Mouse (Mus musculus) neural tube, embryonic 15.5 days (tissue): ENCODE results near the gene Ing2. TPM values are rescaled to one million over a fixed set of nuclear protein-coding genes. Genes with fewer than 3 reads are reported as not detected.

Source experiments
- ATAC-seq: fragments of 200-750 bp; cut with Nextera tagmentation; 2 replicates; pipeline ENCODE4 v1.8.0; 2017; ENCODE audit warnings: mild to moderate bottlenecking, moderate TSS enrichment, moderate library complexity; ENCODE audit not compliant: low FRiP score
- H3K27ac ChIP-seq: fragments of 300-500 bp; sonication (generic); replicated peaks from 2 replicates; pipeline ENCODE4 v1.5.1; 2015; ENCODE audit warnings: mild to moderate bottlenecking, inconsistent platforms
- H3K27me3 ChIP-seq: fragments of 300-500 bp; sonication (generic); replicated peaks from 2 replicates; pipeline ENCODE4 v1.6.1; 2015; ENCODE audit warnings: inconsistent platforms
- H3K36me3 ChIP-seq: fragments of 300-500 bp; sonication (generic); 2 replicates; pipeline ENCODE4 v1.6.1; 2015; ENCODE audit warnings: inconsistent platforms
- H3K4me1 ChIP-seq: fragments of 300-500 bp; sonication (generic); 2 replicates; pipeline ENCODE4 v1.6.1; 2015; ENCODE audit warnings: inconsistent platforms
- H3K4me2 ChIP-seq: fragments of 300-500 bp; sonication (generic); 2 replicates; pipeline ENCODE4 v1.6.1; 2015; ENCODE audit warnings: inconsistent platforms, mild to moderate bottlenecking, moderate library complexity
- H3K4me3 ChIP-seq: fragments of 300-500 bp; sonication (generic); replicated peaks from 2 replicates; pipeline ENCODE4 v1.5.1; 2015; ENCODE audit warnings: mild to moderate bottlenecking, inconsistent platforms
- H3K9ac ChIP-seq: fragments of 300-500 bp; sonication (generic); replicated peaks from 2 replicates; pipeline ENCODE4 v1.6.1; 2015; ENCODE audit warnings: mild to moderate bottlenecking, inconsistent platforms
- H3K9me3 ChIP-seq: fragments of 300-500 bp; sonication (generic); replicated peaks from 2 replicates; pipeline ENCODE4 v1.6.1; 2016; ENCODE audit warnings: inconsistent platforms
- WGBS: fragments of 180-500 bp; shearing (Covaris S2); methylation state at CpG from one replicate; pipeline ENCODE4 v1.1.7; 2015; ENCODE audit warnings: mixed read lengths; 5-methylcytosine and 5-hydroxymethylcytosine counted together
- polyA plus RNA-seq: library from polyadenylated mRNA; unstranded; fragments of >200 nt; fragmentation: Nextera tagmentation; extraction: Ambion mirVana; gene quantifications from 2 replicates; pipeline ENCODE4 v1.2.1, GENCODE M21; 2015

Gene Ing2
- polyA plus RNA-seq, 1 experiment from 2014 or later, result 7.4 TPM

DNA sequence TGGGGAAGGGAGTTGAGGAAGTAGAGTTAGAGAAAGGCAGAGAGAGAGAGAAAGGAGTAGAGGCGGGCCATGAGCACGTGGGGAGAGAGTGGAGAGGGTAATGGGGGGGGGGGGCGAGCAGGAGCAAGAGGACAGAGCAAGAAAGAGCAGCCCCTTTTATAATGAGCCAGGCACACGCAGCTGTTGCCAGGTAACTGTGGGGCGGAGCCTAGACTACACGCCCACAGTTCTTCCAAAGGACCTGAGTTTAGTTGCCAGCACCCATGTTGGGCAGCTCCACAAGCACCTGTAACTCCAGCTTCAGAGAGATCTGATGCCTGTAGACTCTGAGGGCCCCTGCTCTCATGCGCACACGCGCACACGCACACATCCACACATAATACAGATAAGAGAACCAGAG is 16.5 kb upstream of the Ing2 start:
- 70% methylated on average over 10 of the region's 10 CpGs for WGBS
- Histone ChIP-seq H3K27me3 (no peaks in the 10 kb centered on the region), H3K4me3 (no peak overlapping the region), H3K36me3 (no peaks in the 10 kb centered on the region), H3K9me3 (no peaks in the 10 kb centered on the region), H3K27ac (no peak overlapping the region), H3K9ac (no peak overlapping the region), H3K4me2 (no peak overlapping the region), H3K4me1 (0 out of 2 replicates have a peak, but pooled peaks cover 5% of the 10 kb centered on the region)
- no peak for ATAC-seq

DNA sequence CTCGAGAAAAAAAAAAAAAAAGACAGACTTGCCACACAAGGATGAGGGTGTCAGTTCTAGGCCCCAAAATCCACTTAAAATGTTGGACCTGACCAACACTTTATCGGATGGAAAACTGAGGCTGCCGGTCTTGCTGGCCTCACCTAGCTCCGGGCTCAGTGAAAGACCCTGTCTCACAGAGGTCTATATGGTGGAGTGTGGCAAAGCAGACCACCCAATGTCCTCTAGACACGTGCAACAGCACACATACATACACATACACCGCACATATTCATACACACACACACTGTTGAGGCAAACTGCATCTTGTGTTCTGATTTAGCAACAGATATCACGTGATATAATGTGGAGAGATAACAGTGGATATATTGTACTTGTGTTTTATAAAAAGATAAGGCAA is 15.9 kb upstream of the Ing2 start:
- no peak for ATAC-seq
- no peak overlapping the region; the same call in 1 of the 2 replicates for H3K4me3 ChIP-seq
- H3K9me3 ChIP-seq, result no peaks in the 10 kb centered on the region
- no peaks in the 10 kb centered on the region for H3K36me3 ChIP-seq
- H3K9ac ChIP-seq, result no peak overlapping the region
- H3K4me1 ChIP-seq, result 0 out of 2 replicates have a peak, but pooled peaks cover 5% of the 10 kb centered on the region
- H3K27me3 ChIP-seq, result no peaks in the 10 kb centered on the region
- H3K27ac ChIP-seq, result no peak overlapping the region
- 49% methylated on average over 7 of the region's 7 CpGs for WGBS
- no peak overlapping the region for H3K4me2 ChIP-seq

DNA sequence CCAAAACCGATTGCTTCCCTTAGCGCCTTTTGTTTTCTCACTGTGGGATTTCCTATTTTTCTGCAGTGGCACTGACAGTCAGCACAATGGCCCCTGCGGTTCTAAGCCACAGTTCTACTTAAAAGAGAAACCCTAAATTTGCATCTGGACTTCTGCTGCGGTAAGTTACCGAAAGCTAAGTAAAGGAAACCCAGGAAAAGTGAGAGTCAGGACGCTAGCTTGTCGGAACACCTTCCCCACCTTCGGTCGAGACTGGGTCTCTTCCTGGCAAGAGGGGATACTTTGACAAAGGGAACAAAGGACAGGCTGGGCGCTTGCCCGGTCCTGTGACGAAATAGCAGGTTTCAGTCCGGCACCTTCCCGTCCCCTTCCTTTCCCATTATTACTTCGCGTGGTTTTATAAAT is 15.3 kb upstream of the Ing2 start:
- Histone ChIP-seq H3K27ac (no peak overlapping the region), H3K36me3 (no peaks in the 10 kb centered on the region)
- WGBS, result 3% methylated on average over 16 of the region's 16 CpGs

DNA sequence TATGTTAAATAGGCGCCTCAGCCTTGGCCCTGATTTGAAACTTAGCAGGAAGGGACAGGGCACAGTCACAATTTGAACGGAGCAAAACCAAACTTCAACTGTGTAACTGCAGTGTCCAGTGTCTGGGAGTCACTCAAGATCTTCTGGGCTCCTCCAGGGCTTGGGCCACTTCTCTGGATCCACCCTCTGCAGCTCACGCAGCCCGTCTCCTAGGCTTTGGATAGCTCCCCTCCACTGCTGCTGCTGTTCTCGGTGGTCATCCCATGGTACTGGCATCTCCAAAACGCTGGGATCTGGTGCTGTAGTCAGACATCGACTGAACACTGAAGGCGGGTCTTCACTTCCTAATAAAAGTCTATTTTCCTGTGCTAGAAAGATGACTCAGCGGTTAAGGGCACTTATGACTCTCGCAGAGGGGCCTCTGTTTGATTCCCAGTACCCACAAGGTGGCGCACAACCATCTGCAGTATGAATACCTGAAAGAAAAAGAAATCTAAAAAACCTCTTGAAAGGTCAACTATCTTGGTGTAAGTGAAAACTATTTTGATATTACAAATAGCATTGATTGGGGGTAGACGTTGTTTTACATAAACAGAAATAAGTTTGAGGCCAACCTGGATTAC is 14.5 kb upstream of the Ing2 start:
- 0 out of 2 replicates have a peak, but pooled peaks cover 5% of the 10 kb centered on the region for H3K4me1 ChIP-seq
- 62% methylated on average over 12 of the region's 12 CpGs for WGBS
- no peak overlapping the region for H3K27ac ChIP-seq
- no peak for ATAC-seq
- H3K9me3 ChIP-seq, result no peaks in the 10 kb centered on the region
- H3K9ac ChIP-seq, result no peak overlapping the region
- H3K4me3 ChIP-seq, result no peak overlapping the region
- H3K27me3 ChIP-seq, result no peaks in the 10 kb centered on the region
- H3K4me2 ChIP-seq, result no peak overlapping the region
- H3K36me3 ChIP-seq, result no peaks in the 10 kb centered on the region

More for the DNA sequence above, 15.3 kb upstream of the Ing2 start:
- Histone ChIP-seq H3K4me2 (peak overlapping the region; percentile 48), H3K4me3 (peak overlapping the region; percentile 21), H3K9ac (no peak overlapping the region; the same call in 1 of the 2 replicates), H3K27me3 (no peaks in the 10 kb centered on the region), H3K9me3 (no peaks in the 10 kb centered on the region), H3K4me1 (0 out of 2 replicates have a peak, but pooled peaks cover 5% of the 10 kb centered on the region)
- no peak for ATAC-seq

DNA sequence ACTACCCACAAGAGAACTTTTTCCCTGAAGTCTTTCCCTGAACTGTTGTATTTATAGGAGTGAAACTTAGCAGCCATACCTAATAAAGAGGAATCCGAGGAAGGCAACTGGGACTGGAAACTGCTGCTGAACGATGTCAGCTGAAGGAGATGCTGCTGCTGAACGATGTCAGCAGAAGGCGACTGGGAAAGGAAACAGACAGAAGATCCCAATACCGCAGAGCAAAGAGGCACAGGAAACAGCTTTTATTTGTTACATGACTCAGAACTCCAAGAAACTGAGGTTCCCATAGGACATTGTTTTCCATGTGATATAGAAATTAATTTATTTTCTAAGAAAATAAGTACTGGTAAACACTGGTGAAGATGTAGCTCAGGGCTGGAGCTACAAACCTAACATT is 9.1 kb upstream of the Ing2 start:
- no peak overlapping the region for H3K27ac ChIP-seq
- H3K36me3 ChIP-seq, result no peaks in the 10 kb centered on the region
- H3K4me3 ChIP-seq, result no peak overlapping the region
- H3K9me3 ChIP-seq, result no peaks in the 10 kb centered on the region
- H3K4me1 ChIP-seq, result no peaks in the 10 kb centered on the region
- WGBS, result 80% methylated on average over 5 of the region's 5 CpGs
- H3K27me3 ChIP-seq, result no peaks in the 10 kb centered on the region
- no peak overlapping the region for H3K4me2 ChIP-seq
- ATAC-seq, result no peak
- no peak overlapping the region for H3K9ac ChIP-seq

DNA sequence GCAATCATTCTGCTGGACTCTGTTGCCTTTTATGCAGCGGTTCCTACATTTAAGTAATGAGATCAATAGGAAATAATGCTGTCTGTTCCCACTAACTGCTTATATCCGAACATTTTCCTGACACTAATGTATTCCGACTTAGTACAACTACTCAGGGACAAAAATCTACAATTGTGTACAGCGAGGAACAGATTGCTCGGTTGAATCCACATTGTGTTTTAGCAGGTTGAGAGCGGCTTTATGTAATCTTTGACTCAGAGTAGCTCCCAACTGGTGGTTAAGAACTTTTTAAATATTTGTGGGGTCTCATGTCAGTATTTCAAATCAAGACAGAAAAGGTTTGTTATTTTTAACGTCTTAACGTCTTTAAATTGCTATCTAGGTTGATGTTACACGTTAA is 8.6 kb upstream of the Ing2 start:
- 91% methylated on average over 9 of the region's 9 CpGs for WGBS
- Histone ChIP-seq H3K9ac (no peak overlapping the region), H3K4me3 (no peak overlapping the region), H3K4me1 (no peaks in the 10 kb centered on the region), H3K36me3 (no peaks in the 10 kb centered on the region), H3K4me2 (no peak overlapping the region), H3K27me3 (no peaks in the 10 kb centered on the region), H3K27ac (no peak overlapping the region), H3K9me3 (no peaks in the 10 kb centered on the region)
- ATAC-seq, result no peak

DNA sequence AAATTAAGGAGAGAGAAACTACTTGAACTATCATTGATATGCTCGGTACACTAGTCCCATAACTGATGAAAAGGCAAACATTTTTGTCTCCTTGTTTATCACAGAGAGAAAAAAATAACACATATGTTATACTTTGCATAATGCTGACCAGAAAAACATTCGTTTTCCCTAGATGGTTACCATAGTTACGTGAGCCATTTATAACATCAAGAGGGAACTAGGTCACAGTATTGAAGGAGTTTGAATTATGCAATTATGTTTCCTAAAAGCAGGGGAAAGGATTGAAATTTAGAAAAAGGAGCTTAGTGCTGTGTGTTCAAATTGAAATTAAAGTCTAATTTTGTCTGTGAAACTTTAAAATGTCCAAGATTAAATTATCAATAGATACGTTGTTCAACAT is 5.0 kb upstream of the Ing2 start:
- H3K36me3 ChIP-seq, result no peaks in the 10 kb centered on the region
- no peak for ATAC-seq
- H3K4me3 ChIP-seq, result no peak overlapping the region
- H3K27ac ChIP-seq, result no peak overlapping the region
- H3K4me2 ChIP-seq, result no peak overlapping the region
- H3K9me3 ChIP-seq, result no peaks in the 10 kb centered on the region
- 84% methylated on average over 4 of the region's 4 CpGs for WGBS
- no peak overlapping the region for H3K9ac ChIP-seq
- H3K27me3 ChIP-seq, result no peaks in the 10 kb centered on the region
- H3K4me1 ChIP-seq, result peaks cover 7% of the 10 kb centered on the region

DNA sequence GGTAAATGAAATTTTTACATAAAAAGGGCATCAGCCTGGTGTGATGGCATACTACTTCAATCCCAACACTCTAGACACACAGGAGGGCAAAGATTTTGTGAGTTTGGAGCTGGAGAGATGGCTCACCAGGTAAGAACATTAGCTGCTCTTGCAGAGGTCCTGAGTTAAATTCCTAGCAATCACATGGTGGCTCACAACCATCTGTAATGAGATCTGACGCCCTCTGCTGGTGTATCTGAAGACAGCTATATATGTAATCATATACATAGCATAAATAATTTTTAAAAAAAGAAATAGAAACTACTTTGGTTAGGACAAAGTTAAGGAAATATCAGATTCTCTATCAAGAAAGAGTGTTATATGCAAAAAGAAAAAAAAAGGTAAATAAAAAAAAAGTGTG is 4.2 kb upstream of the Ing2 start:
- Histone ChIP-seq H3K27ac (no peak overlapping the region), H3K4me3 (no peak overlapping the region), H3K27me3 (no peaks in the 10 kb centered on the region), H3K9me3 (no peaks in the 10 kb centered on the region), H3K4me1 (peaks cover 7% of the 10 kb centered on the region), H3K36me3 (no peaks in the 10 kb centered on the region), H3K4me2 (no peak overlapping the region), H3K9ac (no peak overlapping the region)
- ATAC-seq, result no peak
- 79% methylated on average over 1 of the region's 1 CpGs for WGBS

DNA sequence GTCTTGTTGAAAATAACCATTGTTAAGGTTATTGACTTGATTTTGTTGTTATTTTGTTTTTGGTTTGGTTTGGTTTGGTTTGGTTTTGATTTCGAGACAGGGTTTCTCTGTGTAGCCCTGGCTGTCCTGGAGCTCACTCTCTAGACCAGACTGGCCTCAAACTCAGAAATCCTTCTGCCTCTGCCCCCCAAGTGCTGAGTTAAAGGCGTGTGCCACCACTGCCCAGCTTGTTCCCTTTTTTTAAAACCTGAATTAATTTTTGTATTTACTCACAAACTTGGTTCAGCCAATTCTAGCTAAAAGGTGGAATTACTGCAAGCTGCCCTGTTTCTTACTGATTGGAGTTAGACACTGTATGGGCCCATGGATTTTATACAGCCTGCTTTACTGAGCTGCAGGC is 1.3 kb upstream of the Ing2 start:
- Histone ChIP-seq H3K9me3 (no peaks in the 10 kb centered on the region), H3K9ac (no peak overlapping the region), H3K36me3 (no peaks in the 10 kb centered on the region), H3K27ac (no peak overlapping the region), H3K4me1 (peaks cover 10% of the 10 kb centered on the region), H3K4me2 (peak overlapping the region; percentile 71), H3K27me3 (no peaks in the 10 kb centered on the region), H3K4me3 (peak overlapping the region; percentile 100)
- no peak for ATAC-seq
- WGBS, result 49% methylated on average over 2 of the region's 2 CpGs

DNA sequence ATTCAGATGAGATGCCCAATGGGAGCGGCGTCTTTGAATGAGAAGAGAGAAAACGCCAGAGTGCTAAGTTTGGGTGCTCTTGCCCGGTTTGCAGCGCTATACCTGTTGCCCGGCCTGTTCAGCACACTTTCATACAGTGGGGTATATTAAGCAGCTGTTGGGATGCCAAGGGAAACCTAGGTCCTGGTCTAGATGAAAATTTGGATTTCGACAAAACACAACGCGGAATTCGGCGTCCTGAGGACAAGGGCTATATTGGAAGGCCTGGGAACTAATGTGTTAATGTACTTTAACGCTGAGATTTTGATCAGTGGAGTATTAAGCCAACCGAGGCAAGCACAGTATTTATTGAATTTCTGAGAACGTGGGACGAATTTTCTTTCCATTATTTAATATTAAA is 868 bp upstream of the Ing2 start:
- Histone ChIP-seq H3K9ac (peak overlapping the region; percentile 81; the same call in 1 of the 2 replicates), H3K9me3 (no peaks in the 10 kb centered on the region), H3K36me3 (no peaks in the 10 kb centered on the region), H3K4me2 (peak overlapping the region; percentile 71), H3K4me3 (peak overlapping the region; percentile 100), H3K4me1 (peaks cover 10% of the 10 kb centered on the region), H3K27ac (0 out of 2 replicates have a peak overlapping the region, but pooled peaks have one; percentile 94), H3K27me3 (no peaks in the 10 kb centered on the region)
- 2% methylated on average over 15 of the region's 15 CpGs for WGBS
- ATAC-seq, result no peak

DNA sequence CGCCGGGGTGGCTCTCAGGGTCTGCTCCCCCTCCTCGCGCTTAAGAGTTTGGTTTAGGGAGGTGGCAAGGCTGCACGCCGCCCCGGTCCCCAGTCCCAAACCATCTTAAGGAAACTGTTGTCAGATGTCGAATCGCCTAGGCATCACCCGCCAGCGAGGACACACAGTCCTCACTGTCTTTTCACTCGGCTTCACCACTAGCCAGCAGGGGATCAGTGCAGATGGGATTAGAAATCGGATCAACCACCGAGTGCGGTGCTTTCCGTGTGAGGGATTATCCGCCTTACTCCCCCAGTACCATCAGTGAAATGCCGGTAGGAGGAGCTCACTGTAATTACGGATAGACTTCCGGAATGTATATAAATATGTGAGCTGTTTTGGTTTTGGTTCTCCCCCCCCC is 430 bp upstream of the Ing2 start:
- 0% methylated on average over 20 of the region's 20 CpGs for WGBS
- Histone ChIP-seq H3K27me3 (no peaks in the 10 kb centered on the region), H3K27ac (peak overlapping the region; percentile 94), H3K36me3 (no peaks in the 10 kb centered on the region), H3K4me3 (peak overlapping the region; percentile 100), H3K9ac (peak overlapping the region; percentile 81), H3K4me1 (peaks cover 10% of the 10 kb centered on the region), H3K9me3 (no peaks in the 10 kb centered on the region), H3K4me2 (peak overlapping the region; percentile 71)
- ATAC-seq, result peak; percentile 11

DNA sequence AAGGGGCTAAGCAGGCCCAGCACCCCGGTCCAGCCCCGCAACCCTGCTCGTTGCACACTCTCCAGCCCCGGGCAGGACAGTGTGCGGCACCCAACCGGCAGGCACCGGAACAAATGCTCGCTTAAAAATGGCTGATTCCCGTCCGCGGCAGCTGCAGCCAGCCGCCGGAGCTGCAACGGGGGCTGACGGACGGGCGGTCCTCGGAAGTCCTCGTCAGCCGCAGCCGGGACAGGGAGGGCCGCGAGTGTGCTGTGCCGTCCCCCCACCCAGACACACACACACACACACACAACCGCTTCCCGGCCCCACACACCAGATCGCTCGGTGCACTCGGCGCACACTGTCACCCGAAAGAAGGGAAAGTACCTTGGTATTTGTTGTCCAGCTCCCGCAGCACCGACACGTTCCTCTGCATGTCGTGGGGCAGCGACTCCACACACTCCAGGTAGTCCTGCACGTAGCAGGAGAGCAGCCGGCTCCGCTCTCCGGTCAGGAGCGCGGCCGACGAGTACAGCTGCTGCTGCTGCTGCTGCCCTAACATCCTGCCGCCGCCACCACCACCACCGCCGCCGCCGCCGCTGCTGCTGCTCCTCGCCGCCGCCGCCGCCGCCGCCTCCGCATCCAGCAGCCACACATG is 1.1 kb downstream of the Ing2 start:
- Histone ChIP-seq H3K4me3 (peak overlapping the region; percentile 100), H3K9ac (peak overlapping the region; percentile 72), H3K36me3 (no peaks in the 10 kb centered on the region), H3K9me3 (no peaks in the 10 kb centered on the region), H3K4me1 (peaks cover 10% of the 10 kb centered on the region), H3K4me2 (peak overlapping the region; percentile 71), H3K27ac (peak overlapping the region; percentile 93), H3K27me3 (no peaks in the 10 kb centered on the region)
- WGBS, result under 1% methylated on average over 49 of the region's 59 CpGs
- peak; percentile 46 for ATAC-seq
